ENCODE assay signal across 8 mouse cellular contexts in genomic region chr13:114459701-114460160, GRCm38 (mm10). TPM values are rescaled to one million over a fixed set of nuclear protein-coding genes. Genes with fewer than 3 reads are reported as not detected.
DNase-seq lines count a peak whose midpoint lies in the region; ATAC-seq and TF ChIP-seq lines count a peak whose summit lies in the region.

No protein-coding gene starts in this region.

- no peak for TF ChIP-seq CTCF in small intestine, adult 2 months (IDR thresholded peaks at IDR 0.05; ENCODE audit: extremely low read depth, insufficient read length, insufficient replicate concordance, low read depth, low read length)

- peak overlapping the region; percentile 99 for H3K4me2 ChIP-seq in forebrain, embryonic 15.5 days (replicated peaks)
- peak overlapping the region; percentile 95 for H3K4me2 ChIP-seq in limb, embryonic 14.5 days (replicated peaks; ENCODE audit: low read depth, low read length, severe bottlenecking)

- peaks cover 4% of the 10 kb centered on the region for H3K9me3 ChIP-seq in megakaryocyte, embryonic 14.5 days
- H3K9me3 ChIP-seq in forebrain, embryonic 15.5 days = no peaks in the 10 kb centered on the region
- H3K9me3 ChIP-seq in limb, embryonic 14.5 days (ENCODE audit: control insufficient read depth, low read length) = no peaks in the 10 kb centered on the region

- H3K27me3 ChIP-seq in megakaryocyte, embryonic 14.5 days (replicated peaks) = peaks cover 73% of the 10 kb centered on the region
- peaks cover 25% of the 10 kb centered on the region for H3K27me3 ChIP-seq in forebrain, embryonic 15.5 days
- peaks cover 23% of the 10 kb centered on the region; the same call in 1 of the 2 replicates for H3K27me3 ChIP-seq in limb, embryonic 14.5 days (ENCODE audit: control insufficient read depth, insufficient read depth, low read length)
- H3K27me3 ChIP-seq in small intestine, adult 2 months (ENCODE audit: control insufficient read depth, insufficient read depth, low read length) = peaks cover 56% of the 10 kb centered on the region

- no peak for ATAC-seq in megakaryocyte, adult 5-6 weeks (ENCODE audit: poor library complexity, severe bottlenecking)
- ATAC-seq in forebrain, embryonic 15.5 days (replicated peaks) = no peak
- ATAC-seq in limb, embryonic 14.5 days (ENCODE audit: low FRiP score, low read depth) = no peak

- no peak for TF ChIP-seq POLR2A in limb, embryonic 14.5 days (IDR thresholded peaks at IDR 0.05; ENCODE audit: borderline replicate concordance, extremely low read depth, insufficient read depth, insufficient read length)
- no peak for TF ChIP-seq POLR2A in small intestine, adult 2 months (IDR thresholded peaks at IDR 0.05; ENCODE audit: low read depth, low read length)

- peak overlapping the region; percentile 57; the same call in 1 of the 2 replicates for H3K9ac ChIP-seq in forebrain, embryonic 15.5 days (replicated peaks)
- peak overlapping the region; percentile 59; the same call in 1 of the 2 replicates for H3K9ac ChIP-seq in limb, embryonic 14.5 days (ENCODE audit: low read depth, low read length, severe bottlenecking)

- H3K36me3 ChIP-seq in megakaryocyte, embryonic 14.5 days (replicated peaks; ENCODE audit: low read length) = no peaks in the 10 kb centered on the region
- H3K36me3 ChIP-seq in forebrain, embryonic 15.5 days = no peaks in the 10 kb centered on the region
- H3K36me3 ChIP-seq in limb, embryonic 14.5 days (ENCODE audit: control insufficient read depth, insufficient read depth, low read length) = no peaks in the 10 kb centered on the region
- H3K36me3 ChIP-seq in small intestine, adult 2 months (ENCODE audit: control insufficient read depth, insufficient read depth, low read length) = no peaks in the 10 kb centered on the region

- 0% methylated on average over 15 of the region's 16 CpGs for WGBS in forebrain, embryonic 15.5 days
- under 1% methylated on average over 16 of the region's 16 CpGs for WGBS in limb, embryonic 14.5 days
- under 1% methylated on average over 16 of the region's 16 CpGs for WGBS in small intestine, adult 2 months

- peak overlapping the region; percentile 40; the same call in 1 of the 2 replicates for H3K27ac ChIP-seq in forebrain, embryonic 15.5 days (replicated peaks)
- peak overlapping the region; percentile 70 for H3K27ac ChIP-seq in limb, embryonic 14.5 days (replicated peaks; ENCODE audit: low read depth, low read length)
- no peak overlapping the region for H3K27ac ChIP-seq in small intestine, adult 2 months (ENCODE audit: insufficient read depth, low read depth, low read length)

- peak overlapping the region; percentile 90 for H3K4me3 ChIP-seq in megakaryocyte, embryonic 14.5 days (replicated peaks)
- peak overlapping the region; percentile 64 for H3K4me3 ChIP-seq in forebrain, embryonic 15.5 days
- H3K4me3 ChIP-seq in limb, embryonic 14.5 days (replicated peaks; ENCODE audit: low read length) = peak overlapping the region; percentile 59
- H3K4me3 ChIP-seq in small intestine, adult 2 months (ENCODE audit: low read depth, low read length) = peak overlapping the region; percentile 56

- peak; percentile 40 for DNase-seq in limb, embryonic 14.5 days (ENCODE audit: low spot score)
- DNase-seq in urinary bladder, adult 18-20 months (ENCODE audit: low spot score in 2 of 2) = no peak
- DNase-seq in kidney, adult 18-20 months = no peak
- DNase-seq in cerebellum, adult 11 months = no peak

- peaks cover 42% of the 10 kb centered on the region for H3K4me1 ChIP-seq in megakaryocyte, embryonic 14.5 days
- peaks cover 43% of the 10 kb centered on the region for H3K4me1 ChIP-seq in forebrain, embryonic 15.5 days
- peaks cover 9% of the 10 kb centered on the region; the same call in 1 of the 2 replicates for H3K4me1 ChIP-seq in limb, embryonic 14.5 days (ENCODE audit: control insufficient read depth, insufficient read depth, low read length)
- peaks cover 9% of the 10 kb centered on the region for H3K4me1 ChIP-seq in small intestine, adult 2 months (ENCODE audit: control insufficient read depth, insufficient read depth, insufficient read length, low read length)

RNA-seq across cellular contexts. Expression of gene Fst, which starts 1.0 kb away (rescaled TPM):
- polyA plus RNA-seq in megakaryocyte, embryonic 14.5 days (2012; ENCODE audit: insufficient read depth, low replicate concordance) = 0.04 TPM in 1 of 2 replicates, not detected in the other
- 0.91 and 1.5 TPM in 2 replicates for total RNA-seq in megakaryocyte, adult 5-6 weeks (2015)
- total RNA-seq in megakaryocyte, adult 5-6 weeks (2017) = 0.18 and 0.89 TPM in 2 replicates
- polyA plus RNA-seq in forebrain, embryonic 15.5 days (2015; fragmentation: Nextera tagmentation; extraction: Ambion mirVana) = 11.8 and 14.3 TPM in 2 replicates
- polyA plus RNA-seq in limb, embryonic 14.5 days (2012; rRNA removed) = 32.1 and 32.9 TPM in 2 replicates
- polyA plus RNA-seq in limb, embryonic 14.5 days (2014; fragmentation: Nextera tagmentation; extraction: Ambion mirVana) = 57.0 and 58.0 TPM in 2 replicates
- 1.5 and 4.4 TPM in 2 replicates for polyA plus RNA-seq in small intestine, adult 2 months (2012; rRNA removed)
